Mouse (Mus musculus): ENCODE results near the gene Card9.

GRCm38 (mm10) chr2:26330702-26331101 lies 30.0 kb downstream of the Card9 start:
- TF ChIP-seq CTCF (IDR thresholded peaks at IDR 0.05; ENCODE audit: low read depth) (no peak), EP300 (IDR thresholded peaks at IDR 0.05; ENCODE audit: low read depth) (no peak)

Data from liver, postnatal 0 days (tissue).